8 mouse cellular contexts compared by ENCODE assay signal in genomic region chr11:75460844-75461742, GRCm38 (mm10). TPM values are rescaled to one million over a fixed set of nuclear protein-coding genes. Genes with fewer than 3 reads are reported as not detected.
A peak's percentile ranks its signal among the peaks of the same experiment; 100 is the strongest.
DNase-seq lines count a peak whose midpoint lies in the region; ATAC-seq and TF ChIP-seq lines count a peak whose summit lies in the region.

Tlcd2 (plus strand) TSS chr11:75461715.

- H3K4me2 ChIP-seq in forebrain, embryonic 16.5 days (ENCODE audit: low read length): peak within 1 kb of the TSS; percentile 92
- H3K4me2 ChIP-seq in lung, embryonic 14.5 days: peak within 1 kb of the TSS; percentile 98

- H3K9me3 ChIP-seq in G1E (replicated peaks): no peaks in the 10 kb centered on the region
- H3K9me3 ChIP-seq in forebrain, embryonic 16.5 days (ENCODE audit: control insufficient read depth, low read length): no peaks in the 10 kb centered on the region
- H3K9me3 ChIP-seq in lung, embryonic 14.5 days (ENCODE audit: low read depth, low read length): no peaks in the 10 kb centered on the region

- H3K4me1 ChIP-seq in G1E (ENCODE audit: insufficient read depth, low read depth, low read length): peaks cover 80% of the 10 kb centered on the region
- peaks cover 21% of the 10 kb centered on the region for H3K4me1 ChIP-seq in forebrain, embryonic 16.5 days (replicated peaks; ENCODE audit: control insufficient read depth, insufficient read depth, low read length)
- H3K4me1 ChIP-seq in lung, embryonic 14.5 days (ENCODE audit: insufficient read depth): peaks cover 17% of the 10 kb centered on the region
- peaks cover 31% of the 10 kb centered on the region for H3K4me1 ChIP-seq in olfactory bulb, adult 2 months (ENCODE audit: control insufficient read depth, insufficient read depth, low read length)
- peaks cover 43% of the 10 kb centered on the region for H3K4me1 ChIP-seq in thymus, adult 2 months (replicated peaks; ENCODE audit: control insufficient read depth, insufficient read depth, low read length)

- peak; percentile 93 for TF ChIP-seq POLR2A in olfactory bulb, adult 2 months (IDR thresholded peaks at IDR 0.05; ENCODE audit: insufficient read depth, low read depth, low read length)
- TF ChIP-seq POLR2A in thymus, adult 2 months (IDR thresholded peaks at IDR 0.05; ENCODE audit: control insufficient read depth, extremely low read depth, insufficient read depth, low read length, poor library complexity): peak; percentile 51; the same call in 1 of the 2 replicates

- TF ChIP-seq CTCF in G1E (IDR thresholded peaks at IDR 0.05; ENCODE audit: low read depth, low read length): no peak
- 0 out of 2 replicates have a peak, but pooled peaks have one; percentile 6 for TF ChIP-seq CTCF in layer of hippocampus, adult 2 months (conservative IDR thresholded peaks at IDR 0.05)
- 0 out of 2 replicates have a peak, but pooled peaks have one; percentile 5 for TF ChIP-seq CTCF in lung, embryonic 14.5 days (IDR thresholded peaks at IDR 0.05; ENCODE audit: low read depth)
- TF ChIP-seq CTCF in olfactory bulb, adult 2 months (IDR thresholded peaks at IDR 0.05; ENCODE audit: insufficient read depth, low read depth, low read length): no peak
- peak; percentile 67; the same call in 1 of the 2 replicates for TF ChIP-seq CTCF in thymus, adult 2 months (IDR thresholded peaks at IDR 0.05; ENCODE audit: borderline replicate concordance, control insufficient read depth, extremely low read depth, insufficient read depth, low read length, poor library complexity)

- peak; percentile 94 for DNase-seq in G1E (ENCODE audit: low spot score)
- peak; percentile 98 to 100 for DNase-seq in cerebellum, adult 18-20 months
- DNase-seq in heart, postnatal 36 days: peak; percentile 97 to 98
- peak; percentile 99 to 100 for DNase-seq in layer of hippocampus, adult 2 months (ENCODE audit: low spot score in 2 of 2)
- peak; percentile 100 for DNase-seq in lung, embryonic 14.5 days
- DNase-seq in thymus, adult 2 months: peak; percentile 99

- WGBS in forebrain, embryonic 16.5 days: under 1% methylated on average over 46 of the region's 46 CpGs
- under 1% methylated on average over 46 of the region's 46 CpGs for WGBS in lung, embryonic 14.5 days
- WGBS in olfactory bulb, adult 2 months: under 1% methylated on average over 46 of the region's 46 CpGs
- whole genome bisulfite sequencing in thymus, adult 2 months: under 1% methylated on average over 46 of the region's 46 CpGs

- peaks cover 22% of the 10 kb centered on the region for H3K36me3 ChIP-seq in G1E (replicated peaks)
- peaks cover 8% of the 10 kb centered on the region for H3K36me3 ChIP-seq in forebrain, embryonic 16.5 days (ENCODE audit: control insufficient read depth, insufficient read depth)
- H3K36me3 ChIP-seq in lung, embryonic 14.5 days (ENCODE audit: insufficient read depth): peaks cover 11% of the 10 kb centered on the region
- H3K36me3 ChIP-seq in thymus, adult 2 months (ENCODE audit: control insufficient read depth, insufficient read depth, low read length): no peaks in the 10 kb centered on the region

- H3K27me3 ChIP-seq in G1E (ENCODE audit: insufficient read depth, low read length): no peaks in the 10 kb centered on the region
- H3K27me3 ChIP-seq in forebrain, embryonic 16.5 days (replicated peaks; ENCODE audit: control insufficient read depth, insufficient read depth, low read length): 0 out of 2 replicates have a peak, but pooled peaks cover 4% of the 10 kb centered on the region
- H3K27me3 ChIP-seq in lung, embryonic 14.5 days (ENCODE audit: insufficient read depth, low read length): no peaks in the 10 kb centered on the region
- no peaks in the 10 kb centered on the region for H3K27me3 ChIP-seq in thymus, adult 2 months (ENCODE audit: control insufficient read depth, insufficient read depth, low read length)

- H3K9ac ChIP-seq in forebrain, embryonic 16.5 days (replicated peaks; ENCODE audit: low read depth, low read length): peak within 1 kb of the TSS; percentile 62
- H3K9ac ChIP-seq in lung, embryonic 14.5 days: peak within 1 kb of the TSS; percentile 57

- H3K27ac ChIP-seq in forebrain, embryonic 16.5 days (ENCODE audit: low read length): peak within 1 kb of the TSS; percentile 87
- peak within 1 kb of the TSS; percentile 97 for H3K27ac ChIP-seq in layer of hippocampus, adult 2 months
- H3K27ac ChIP-seq in lung, embryonic 14.5 days (ENCODE audit: low read depth): peak within 1 kb of the TSS; percentile 96
- peak within 1 kb of the TSS; percentile 89 for H3K27ac ChIP-seq in olfactory bulb, adult 2 months (ENCODE audit: insufficient read depth, low read depth, low read length)
- H3K27ac ChIP-seq in thymus, adult 2 months (ENCODE audit: control insufficient read depth, insufficient read depth, low read length): peak within 1 kb of the TSS; percentile 86

- peak; percentile 85 for ATAC-seq in G1E (ENCODE audit: extremely low read depth, insufficient number of reproducible peaks, low FRiP score, poor library complexity, severe bottlenecking)
- peak; percentile 94 for ATAC-seq in forebrain, embryonic 16.5 days
- peak; percentile 92 for ATAC-seq in lung, embryonic 14.5 days (ENCODE audit: insufficient read depth)

- peak within 1 kb of the TSS; percentile 80 for H3K4me3 ChIP-seq in G1E (ENCODE audit: low read depth, low read length)
- H3K4me3 ChIP-seq in forebrain, embryonic 16.5 days (replicated peaks; ENCODE audit: low read length): peak within 1 kb of the TSS; percentile 73
- H3K4me3 ChIP-seq in layer of hippocampus, adult 2 months: peak within 1 kb of the TSS; percentile 81
- H3K4me3 ChIP-seq in lung, embryonic 14.5 days (ENCODE audit: low read depth, low read length): peak within 1 kb of the TSS; percentile 64
- peak within 1 kb of the TSS; percentile 80 for H3K4me3 ChIP-seq in olfactory bulb, adult 2 months (ENCODE audit: insufficient read depth, low read depth, low read length)
- peak within 1 kb of the TSS; percentile 58 for H3K4me3 ChIP-seq in thymus, adult 2 months (ENCODE audit: control insufficient read depth, insufficient read depth, low read length)

- intact Hi-C loops in heart, postnatal 36 days (cut with DNase I): loop anchor here (5.0 kb wide), 1 partner anchor 191 kb away; the partner anchor contains the start of gene Myo1c

RNA-seq across cellular contexts. Expression of gene Tlcd2, which starts in this region (rescaled TPM):
- total RNA-seq in G1E (2014; fragmentation: Nextera tagmentation) (1.7 TPM in 1 of 2 replicates, not detected in the other), G1E (2017) (0.58 and 1.8 TPM in 2 replicates)
- not detected in 2 replicates for polyA plus RNA-seq in G1E (2012)
- polyA plus RNA-seq in forebrain, embryonic 16.5 days (2015; fragmentation: Nextera tagmentation; extraction: Ambion mirVana): 1.4 and 1.6 TPM in 2 replicates
- 1 to 10 TPM; 5.4 to 7.1 TPM for total RNA-seq in heart, postnatal 36 days (2021)
- under 1 TPM in 1 of 2 experiments, not detected in 1; 0.56 TPM for total RNA-seq in layer of hippocampus, adult 2 months (2021)
- polyA plus RNA-seq in lung, embryonic 14.5 days (2014; fragmentation: Nextera tagmentation; extraction: Ambion mirVana): 18.0 and 24.2 TPM in 2 replicates
- not detected in 2 replicates for polyA plus RNA-seq in olfactory bulb, adult 2 months (2012; ENCODE audit: insufficient read depth, insufficient read length, low replicate concordance, missing spikeins)
- 13.0 and 14.4 TPM in 2 replicates for polyA plus RNA-seq in thymus, adult 2 months (2012; rRNA removed)

Comparison
In these comparisons a context has a peak if more than half of its experiments do, and no peak if none do; other contexts are left out.
1. Peak in every context shown above with its lines: DNase-seq, ATAC-seq, H3K4me3 ChIP-seq and H3K27ac ChIP-seq.
2. Peak in DNase-seq, H3K4me3 ChIP-seq and H3K27ac ChIP-seq in layer of hippocampus, adult 2 months; RNA of the gene not detected or under 1 TPM.
3. CTCF ChIP-seq: peak in layer of hippocampus, adult 2 months (single experiment), lung, embryonic 14.5 days (single experiment) and thymus, adult 2 months (single experiment); none in G1E (single experiment) and olfactory bulb, adult 2 months (single experiment).